Comparison of ENCODE assay signal across 17 mouse cellular contexts in genomic region chr3:106785130-106785529, GRCm38 (mm10). TPM values are rescaled to one million over a fixed set of nuclear protein-coding genes. Genes with fewer than 3 reads are reported as not detected.
A peak's percentile ranks its signal among the peaks of the same experiment; 100 is the strongest.
DNase-seq lines count a peak whose midpoint lies in the region; ATAC-seq and TF ChIP-seq lines count a peak whose summit lies in the region.
"Had no signal": no experiment of that assay in that cellular context is flagged by ENCODE, and none has a peak within 500 bp of the region (broad histone marks: within the 10 kb centered on the region; RNA-seq: fewer than 3 reads in every experiment).

No protein-coding gene starts in this region.

- ATAC-seq in liver, embryonic 11.5 days (replicated peaks; ENCODE audit: low FRiP score), result no peak

- peak; percentile 14 for DNase-seq in liver, adult 2 months (ENCODE audit: extremely low read depth, low read depth, low spot score)
- no peak for DNase-seq in liver, embryonic 11.5 days (ENCODE audit: low spot score)
- peak; percentile 50 to 66 for DNase-seq in CD8-positive naive resting alpha-beta T cell, adult 2 months (ENCODE audit: low read depth in 2 of 2, low spot score in 2 of 2)
- peak; percentile 94 for DNase-seq in induced T-regulatory cell, adult 2 months (ENCODE audit: low read depth)
- DNase-seq in splenic B cell, adult 2 months (ENCODE audit: low read depth, low spot score), result peak; percentile 73
- DNase-seq in adrenal gland, postnatal 25 days, result no peak
- DNase-seq in adrenal gland, adult 2 months, result no peak
- DNase-seq in cerebellum, adult 2 months, result no peak
- DNase-seq: cerebellum, adult 18-20 months had no signal

- WGBS in liver, adult 2 months, result 65% methylated on average over 3 of the region's 3 CpGs
- 57% methylated on average over 3 of the region's 3 CpGs for WGBS in liver, embryonic 11.5 days
- WGBS in cerebellum, adult 2 months, result 78% methylated on average over 3 of the region's 3 CpGs

- no peaks in the 10 kb centered on the region for H3K4me1 ChIP-seq in liver, adult 2 months (ENCODE audit: control insufficient read depth, insufficient read depth, low read length)
- H3K4me1 ChIP-seq in liver, embryonic 11.5 days (replicated peaks; ENCODE audit: control insufficient read depth, insufficient read depth, low read length), result no peaks in the 10 kb centered on the region
- H3K4me1 ChIP-seq in cerebellum, adult 2 months (ENCODE audit: control insufficient read depth, insufficient read depth, low read length), result no peaks in the 10 kb centered on the region
- H3K4me1 ChIP-seq: hindbrain, embryonic 15.5 days had no signal

- H3K79me2 ChIP-seq in liver, adult 2 months (ENCODE audit: control insufficient read depth, insufficient read depth, low read length), result no peaks in the 10 kb centered on the region

- no peak overlapping the region for H3K9ac ChIP-seq in liver, adult 2 months (ENCODE audit: low read depth, low read length)
- H3K9ac ChIP-seq in liver, embryonic 11.5 days (ENCODE audit: low read depth, low read length), result no peak overlapping the region
- H3K9ac ChIP-seq: hindbrain, embryonic 15.5 days; liver, embryonic 14.5 days had no signal

- H3K4me3 ChIP-seq in liver, adult 2 months (ENCODE audit: insufficient read depth, low read depth, low read length), result no peak overlapping the region
- H3K4me3 ChIP-seq in liver, embryonic 11.5 days (ENCODE audit: low read depth, low read length), result no peak overlapping the region
- H3K4me3 ChIP-seq in cerebellum, adult 2 months (replicated peaks; ENCODE audit: insufficient read depth, low read depth, low read length), result no peak overlapping the region
- H3K4me3 ChIP-seq: hindbrain, embryonic 15.5 days; layer of hippocampus, adult 2 months had no signal

- no peak for TF ChIP-seq POLR2A in liver, adult 2 months (IDR thresholded peaks at IDR 0.05; ENCODE audit: extremely low read depth, insufficient read depth, low read length)
- TF ChIP-seq POLR2A in cerebellum, adult 2 months (IDR thresholded peaks at IDR 0.05; ENCODE audit: borderline replicate concordance, insufficient read depth, low read length), result no peak

- H3K27me3 ChIP-seq in liver, adult 2 months (ENCODE audit: control insufficient read depth, insufficient read depth, low read length), result no peaks in the 10 kb centered on the region
- no peaks in the 10 kb centered on the region for H3K27me3 ChIP-seq in liver, embryonic 11.5 days (replicated peaks; ENCODE audit: control insufficient read depth, insufficient read depth, low read length)
- no peaks in the 10 kb centered on the region for H3K27me3 ChIP-seq in splenic B cell, adult 2 months (ENCODE audit: control insufficient read depth, insufficient read depth, low read length, poor library complexity, severe bottlenecking)
- no peaks in the 10 kb centered on the region for H3K27me3 ChIP-seq in cerebellum, adult 2 months (ENCODE audit: control insufficient read depth, insufficient read depth, low read length)
- H3K27me3 ChIP-seq: hindbrain, embryonic 15.5 days had no signal

- TF ChIP-seq CTCF in liver, adult 2 months (IDR thresholded peaks at IDR 0.05; ENCODE audit: low read depth, low read length), result no peak
- no peak for TF ChIP-seq CTCF in cerebellum, adult 2 months (IDR thresholded peaks at IDR 0.05; ENCODE audit: borderline replicate concordance, insufficient read depth, low read depth, low read length)

- H3K9me3 ChIP-seq in liver, embryonic 11.5 days (ENCODE audit: control insufficient read depth, low read length), result no peaks in the 10 kb centered on the region
- H3K9me3 ChIP-seq: hindbrain, embryonic 15.5 days had no signal

- H3K27ac ChIP-seq in liver, adult 2 months (replicated peaks; ENCODE audit: insufficient read depth, low read depth, low read length), result no peak overlapping the region
- no peak overlapping the region for H3K27ac ChIP-seq in liver, embryonic 11.5 days (ENCODE audit: low read depth, low read length)
- H3K27ac ChIP-seq in cerebellum, adult 2 months (ENCODE audit: insufficient read depth, low read length), result no peak overlapping the region
- H3K27ac ChIP-seq: hindbrain, embryonic 15.5 days; layer of hippocampus, adult 2 months; liver, embryonic 14.5 days had no signal

- H3K36me3 ChIP-seq in liver, adult 2 months (ENCODE audit: control insufficient read depth, insufficient read depth, low read length), result no peaks in the 10 kb centered on the region
- H3K36me3 ChIP-seq in liver, embryonic 11.5 days (ENCODE audit: control insufficient read depth, insufficient read depth, low read length), result no peaks in the 10 kb centered on the region
- peaks cover 2% of the 10 kb centered on the region; the same call in 1 of the 2 replicates for H3K36me3 ChIP-seq in splenic B cell, adult 2 months (ENCODE audit: control insufficient read depth, insufficient read depth, low read length, poor library complexity, severe bottlenecking)
- H3K36me3 ChIP-seq: hindbrain, embryonic 15.5 days had no signal

- H3K4me2 ChIP-seq in liver, embryonic 11.5 days, result no peak overlapping the region
- H3K4me2 ChIP-seq: hindbrain, embryonic 15.5 days had no signal

RNA-seq across cellular contexts. Expression of gene Cd53, which starts 4.8 kb away (rescaled TPM):
- 13.0 and 14.2 TPM in 2 replicates for total RNA-seq in liver, adult 2 months (2014; rRNA removed)
- polyA plus RNA-seq in liver, adult 2 months (2012; rRNA removed), result 1.5 and 3.0 TPM in 2 replicates
- 14.5 and 15.2 TPM in 2 replicates for polyA plus RNA-seq in liver, embryonic 11.5 days (2014; fragmentation: Nextera tagmentation; extraction: Ambion mirVana)
- 4.9 and 5.3 TPM in 2 replicates for total RNA-seq in adrenal gland, postnatal 25 days (2021)
- total RNA-seq in adrenal gland, adult 2 months (2021), result 10 to 100 TPM in 1 of 2 experiments, 1 to 10 TPM in 1; 8.6 to 13.3 TPM
- polyA plus RNA-seq in adrenal gland, adult 2 months (2012; rRNA removed), result 0.57 and 0.59 TPM in 2 replicates
- 3.1 and 3.3 TPM in 2 replicates for polyA plus RNA-seq in cerebellum, adult 2 months (2012; rRNA removed)

RNA-seq across cellular contexts. Expression of gene Olfr266, which starts 41.0 kb away (rescaled TPM):
- total RNA-seq in liver, adult 2 months (2014; rRNA removed), result not detected in 2 replicates
- not detected in 2 replicates for polyA plus RNA-seq in liver, adult 2 months (2012; rRNA removed)
- polyA plus RNA-seq in liver, embryonic 11.5 days (2014; fragmentation: Nextera tagmentation; extraction: Ambion mirVana), result not detected in 2 replicates
- total RNA-seq in adrenal gland, postnatal 25 days (2021), result not detected in 2 replicates
- not detected for total RNA-seq in adrenal gland, adult 2 months (2021)
- not detected in 2 replicates for polyA plus RNA-seq in adrenal gland, adult 2 months (2012; rRNA removed)
- polyA plus RNA-seq in cerebellum, adult 2 months (2012; rRNA removed), result not detected in 2 replicates
- total RNA-seq: adrenal gland, postnatal 4 days; layer of hippocampus, adult 2 months; left cerebral cortex, postnatal 14 days had no signal
- polyA plus RNA-seq: gonadal fat pad, adult 2 months; heart, postnatal 0 days; hindbrain, embryonic 15.5 days; kidney, embryonic 14.5 days; liver, embryonic 14.5 days had no signal

Comparison
In these comparisons a context has a peak if more than half of its experiments do, and no peak if none do; other contexts are left out.
1. DNase-seq: peak in liver, adult 2 months (single experiment), CD8-positive naive resting alpha-beta T cell, adult 2 months (2 of 2), induced T-regulatory cell, adult 2 months (single experiment) and splenic B cell, adult 2 months (single experiment); none in liver, embryonic 11.5 days (single experiment), adrenal gland, postnatal 25 days (single experiment), adrenal gland, adult 2 months (single experiment) and cerebellum, adult 2 months (0 of 2).